20 mouse cellular contexts compared by ENCODE assay signal in the genomic region with DNA sequence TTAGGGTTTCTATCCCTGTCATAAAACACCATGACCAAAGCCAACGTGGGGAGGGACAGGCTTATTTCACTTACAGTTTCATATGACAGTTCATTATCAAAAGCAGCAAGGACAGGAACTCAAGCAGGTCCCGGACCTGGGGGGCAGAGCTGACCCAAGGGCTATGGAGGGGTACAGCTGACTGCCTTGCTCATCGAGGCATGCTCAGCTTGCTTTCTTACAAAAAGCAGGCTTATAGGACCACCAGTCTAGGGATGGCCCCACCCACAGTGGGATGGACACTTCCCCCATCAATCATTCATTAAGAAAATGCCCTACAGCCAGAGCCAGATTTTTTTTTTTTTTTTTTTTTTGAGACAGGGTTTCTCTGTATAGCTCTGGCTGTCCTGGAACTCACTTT.
"Had no signal": no experiment of that assay in that cellular context is flagged by ENCODE, and none has a peak within 500 bp of the region (broad histone marks: within the 10 kb centered on the region; RNA-seq: fewer than 3 reads in every experiment).

No protein-coding gene starts in this region.

- H3K4me3 ChIP-seq: midbrain, embryonic 10.5 days; midbrain, embryonic 12.5 days; myocyte; neural tube, embryonic 13.5 days; neural tube, embryonic 15.5 days; stomach, embryonic 15.5 days had no signal

- H3K4me2 ChIP-seq: lung, embryonic 14.5 days; midbrain, embryonic 12.5 days; neural tube, embryonic 13.5 days; neural tube, embryonic 15.5 days; stomach, embryonic 15.5 days had no signal

- H3K9me3 ChIP-seq: midbrain, embryonic 10.5 days; midbrain, embryonic 12.5 days; neural tube, embryonic 13.5 days; neural tube, embryonic 15.5 days; stomach, embryonic 15.5 days had no signal

- H3K27me3 ChIP-seq: midbrain, embryonic 12.5 days; neural tube, embryonic 13.5 days; neural tube, embryonic 15.5 days; stomach, embryonic 15.5 days had no signal

- H3K9ac ChIP-seq: lung, embryonic 14.5 days; midbrain, embryonic 12.5 days; neural tube, embryonic 13.5 days; neural tube, embryonic 15.5 days; stomach, embryonic 15.5 days had no signal

- ATAC-seq: midbrain, embryonic 16.5 days had no signal

- H3K27ac ChIP-seq: midbrain, embryonic 10.5 days; midbrain, embryonic 12.5 days; neural tube, embryonic 13.5 days; neural tube, embryonic 15.5 days; stomach, embryonic 15.5 days; stomach, postnatal 0 days had no signal

- H3K4me1 ChIP-seq: stomach, embryonic 15.5 days had no signal

- DNase-seq: lung, adult 18-20 months; lung, embryonic 14.5 days; lung, postnatal 10 days; lung, postnatal 4 days; midbrain, embryonic 14.5 days; retina, postnatal 1 day; right cerebral cortex, adult 18-20 months; right cerebral cortex, postnatal 25 days; right cerebral cortex, postnatal 4 days; thymus, adult 2 months; thymus, postnatal 25 days; thymus, postnatal 4 days had no signal
